Mouse (Mus musculus) lung, postnatal 0 days (tissue): Measurements from ENCODE around the gene Cnot8. TPM values are rescaled to one million over a fixed set of nuclear protein-coding genes. Genes with fewer than 3 reads are reported as not detected.

Experiments
- ATAC-seq: fragments of 200-750 bp; cut with Nextera tagmentation; 2 replicates; pipeline ENCODE4 v1.8.0; 2017; ENCODE audit warnings: moderate library complexity
- DNase-seq: peaks from one replicate; pipeline ENCODE4 v3.0.0-alpha.2; 2016; ENCODE audit warnings: low spot score
- H3K27ac ChIP-seq: fragments of 300-500 bp; sonication (generic); 2 replicates; pipeline ENCODE4 v1.5.1; 2014; ENCODE audit warnings: antibody characterized with exemption, mild to moderate bottlenecking, low read length, mixed read lengths
- H3K27me3 ChIP-seq: fragments of 300-500 bp; sonication (generic); replicated peaks from 2 replicates; pipeline ENCODE4 v1.6.1; 2014; ENCODE audit warnings: low read length, mixed read lengths; ENCODE audit not compliant: insufficient read depth
- H3K36me3 ChIP-seq: fragments of 300-500 bp; sonication (generic); 2 replicates; pipeline ENCODE4 v1.6.1; 2014; ENCODE audit warnings: low read length, mixed read lengths; ENCODE audit not compliant: insufficient read depth
- H3K4me1 ChIP-seq: fragments of 300-500 bp; sonication (generic); 2 replicates; pipeline ENCODE4 v1.6.1; 2014; ENCODE audit warnings: antibody characterized with exemption, low read depth, low read length, mixed read lengths; ENCODE audit not compliant: insufficient read depth
- H3K4me2 ChIP-seq: fragments of 300-500 bp; sonication (generic); replicated peaks from 2 replicates; pipeline ENCODE4 v1.6.1; 2014; ENCODE audit warnings: low read depth, mild to moderate bottlenecking, low read length, moderate library complexity, mixed read lengths
- H3K4me3 ChIP-seq: fragments of 300-500 bp; sonication (generic); 2 replicates; pipeline ENCODE4 v1.5.1; 2014; ENCODE audit warnings: low read depth, low read length
- H3K9ac ChIP-seq: fragments of 300-500 bp; sonication (generic); replicated peaks from 2 replicates; pipeline ENCODE4 v1.6.1; 2014; ENCODE audit warnings: low read depth, mild to moderate bottlenecking
- H3K9me3 ChIP-seq: fragments of 300-500 bp; sonication (generic); 2 replicates; pipeline ENCODE4 v1.6.1; 2016; ENCODE audit warnings: low read length, mixed read lengths
- CTCF ChIP-seq: IDR thresholded peaks from 2 replicates; pipeline ENCODE4 v1.5.1; 2016; ENCODE audit warnings: antibody characterized with exemption, mild to moderate bottlenecking
- EP300 ChIP-seq: IDR thresholded peaks from 2 replicates; pipeline ENCODE4 v1.6.1; 2016; ENCODE audit warnings: antibody characterized with exemption, mild to moderate bottlenecking, control low read depth
- WGBS: fragments of 180-500 bp; shearing (Covaris S2); extraction: QIAGEN DNeasy Blood & Tissue Kit; methylation state at CpG from one replicate; pipeline ENCODE4 v1.1.7; 2014; 5-methylcytosine and 5-hydroxymethylcytosine counted together
- polyA plus RNA-seq: library from polyadenylated mRNA; unstranded; fragments of >200 nt; fragmentation: Nextera tagmentation; extraction: Ambion mirVana; gene quantifications from 2 replicates; pipeline ENCODE4 v1.2.1, GENCODE M21; 2015

Gene Cnot8
- polyA plus RNA-seq, 1 experiment from 2014 or later, result 71.8 TPM

DNA sequence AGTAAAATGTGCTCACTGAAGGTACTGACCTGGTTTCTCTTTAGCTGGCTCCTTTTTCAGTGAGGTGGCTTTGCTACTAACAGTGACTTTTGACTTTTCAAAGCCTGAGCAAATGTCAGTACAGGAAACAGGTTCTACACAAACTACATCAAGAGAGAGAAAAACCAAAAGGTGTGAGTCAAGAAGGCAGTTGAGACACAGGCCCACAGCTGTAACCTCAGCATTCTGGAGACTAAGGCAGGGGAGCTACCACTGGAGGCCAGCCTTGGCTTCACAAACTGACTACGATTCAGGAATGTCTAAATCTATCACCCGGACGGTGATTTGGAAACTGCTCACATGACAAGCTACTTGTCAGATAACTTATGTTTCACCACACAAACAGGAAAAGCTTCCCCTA, 35.5 kb downstream of the Cnot8 start:
- ATAC-seq, result no peak
- Histone ChIP-seq H3K27ac (no peak overlapping the region), H3K4me3 (no peak overlapping the region), H3K9ac (no peak overlapping the region), H3K4me2 (no peak overlapping the region), H3K4me1 (no peaks in the 10 kb centered on the region), H3K27me3 (no peaks in the 10 kb centered on the region), H3K36me3 (peaks cover 23% of the 10 kb centered on the region), H3K9me3 (no peaks in the 10 kb centered on the region)
- 76% methylated on average over 3 of the region's 3 CpGs for WGBS
- TF ChIP-seq EP300 (no peak), CTCF (no peak)
- DNase-seq, result no peak

DNA sequence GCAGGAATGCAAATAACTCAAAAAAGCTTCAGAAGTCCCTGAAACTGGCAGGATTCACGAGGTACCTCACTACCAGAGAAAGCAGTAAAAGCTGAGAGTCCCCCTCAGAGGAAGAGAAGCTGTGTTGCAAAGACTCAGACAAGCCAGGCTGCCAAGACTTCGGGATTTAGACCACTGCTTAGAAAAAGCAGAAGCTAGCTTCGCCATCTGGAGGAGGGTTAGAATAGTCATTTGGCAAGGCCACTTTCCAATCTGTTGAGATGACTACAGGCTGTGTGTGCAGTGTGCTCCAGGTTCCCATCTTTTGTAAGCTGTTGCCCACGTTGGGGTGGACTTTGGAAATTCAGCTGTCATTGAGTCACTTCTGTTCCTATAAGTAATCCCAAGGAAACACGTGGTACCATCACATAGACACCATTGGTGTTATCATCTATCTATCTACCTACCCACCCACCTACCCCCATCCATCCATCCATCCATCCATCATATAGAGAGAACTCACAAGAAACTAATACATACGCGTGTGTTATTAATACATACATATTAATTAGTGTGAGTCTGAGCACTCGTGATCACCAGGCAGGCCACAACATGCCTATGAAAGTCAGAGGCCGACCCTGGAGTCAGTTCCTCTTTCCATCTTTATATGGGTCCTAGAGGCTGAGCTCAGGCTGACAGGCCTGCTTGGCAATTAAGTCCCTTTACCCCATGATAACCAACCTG, 39.9 kb downstream of the Cnot8 start:
- H3K27me3 ChIP-seq, result no peaks in the 10 kb centered on the region
- WGBS, result 86% methylated on average over 9 of the region's 9 CpGs
- no peak overlapping the region for H3K27ac ChIP-seq
- no peak overlapping the region for H3K9ac ChIP-seq
- TF ChIP-seq CTCF (no peak), EP300 (no peak)
- peaks cover 17% of the 10 kb centered on the region; the same call in 1 of the 2 replicates for H3K36me3 ChIP-seq
- no peaks in the 10 kb centered on the region for H3K4me1 ChIP-seq
- no peak overlapping the region for H3K4me2 ChIP-seq
- H3K9me3 ChIP-seq, result no peaks in the 10 kb centered on the region
- DNase-seq (no peak), ATAC-seq (no peak)
- H3K4me3 ChIP-seq, result no peak overlapping the region

DNA sequence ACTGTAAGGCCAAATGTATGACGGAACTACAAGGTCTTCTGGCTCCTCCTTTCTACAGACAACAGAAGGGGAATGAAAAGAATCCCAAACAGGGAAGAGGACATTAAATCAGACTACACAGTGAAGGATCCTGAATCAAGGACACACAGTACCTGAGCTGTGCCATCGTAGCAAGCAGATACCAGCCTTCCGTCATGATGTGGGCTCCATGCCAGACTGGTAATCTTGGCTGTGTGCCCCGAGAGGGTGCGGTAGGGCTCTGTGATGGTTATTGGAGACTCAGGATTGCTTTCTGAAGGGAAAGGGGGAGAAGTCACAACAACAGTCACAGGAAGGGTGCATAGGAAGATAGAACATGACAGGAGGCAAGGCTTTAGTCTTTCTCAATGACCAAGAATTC, 42.3 kb downstream of the Cnot8 start:
- 63% methylated on average over 5 of the region's 5 CpGs for WGBS
- no peak for DNase-seq
- no peaks in the 10 kb centered on the region for H3K27me3 ChIP-seq

DNA sequence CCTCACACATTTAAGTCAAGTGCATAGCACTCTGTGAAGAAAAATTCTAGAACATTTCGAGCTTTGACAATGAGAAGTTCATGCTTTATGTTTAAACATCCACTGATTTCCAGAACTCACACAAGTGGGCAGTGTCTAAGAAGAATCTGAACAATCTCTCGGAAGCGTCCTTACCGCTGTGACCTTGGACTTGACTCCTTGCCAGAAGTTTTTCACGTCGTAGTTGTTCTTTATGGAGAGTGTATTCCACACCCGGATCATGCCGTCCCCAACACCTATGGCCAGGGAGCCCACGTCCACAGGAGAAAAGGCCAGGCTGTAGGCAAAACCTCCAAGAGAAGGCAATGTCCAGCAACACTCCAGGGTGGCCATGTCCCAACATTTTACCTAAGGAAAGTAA, 51.5 kb downstream of the Cnot8 start:
- Histone ChIP-seq H3K9ac (no peak overlapping the region), H3K9me3 (no peaks in the 10 kb centered on the region), H3K4me2 (no peak overlapping the region), H3K27ac (no peak overlapping the region), H3K27me3 (no peaks in the 10 kb centered on the region), H3K4me3 (no peak overlapping the region), H3K36me3 (peaks cover 18% of the 10 kb centered on the region), H3K4me1 (no peaks in the 10 kb centered on the region)
- WGBS, result 78% methylated on average over 9 of the region's 9 CpGs
- DNase-seq, result no peak
- TF ChIP-seq CTCF, result no peak
- no peak for TF ChIP-seq EP300
- peak; percentile 52 for ATAC-seq

More for the DNA sequence above, 42.3 kb downstream of the Cnot8 start:
- Histone ChIP-seq H3K4me1 (no peaks in the 10 kb centered on the region), H3K4me2 (no peak overlapping the region), H3K9ac (no peak overlapping the region), H3K36me3 (peaks cover 15% of the 10 kb centered on the region), H3K9me3 (no peaks in the 10 kb centered on the region), H3K4me3 (no peak overlapping the region), H3K27ac (no peak overlapping the region)
- TF ChIP-seq CTCF (no peak), EP300 (no peak)
- ATAC-seq, result no peak

DNA sequence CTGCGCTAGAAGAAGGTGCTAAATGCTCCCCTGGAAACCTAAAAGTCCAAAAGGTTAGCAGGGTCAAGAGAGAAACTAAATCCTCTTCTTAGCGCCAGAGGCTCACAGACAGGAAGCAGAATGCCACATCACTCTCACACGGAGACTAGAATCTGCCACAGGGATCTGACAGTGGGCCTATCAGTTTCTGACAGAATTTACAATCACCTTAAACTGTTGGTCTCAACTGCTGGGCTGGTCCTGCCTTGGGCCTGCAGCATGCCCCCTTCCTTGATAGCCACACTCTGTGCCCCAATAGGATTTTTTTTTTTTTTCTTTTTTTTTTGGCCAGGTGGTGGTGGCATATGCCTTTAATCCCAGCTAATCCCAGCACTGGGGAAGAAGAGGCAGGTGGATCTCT, 52.9 kb downstream of the Cnot8 start:
- no peak overlapping the region for H3K27ac ChIP-seq
- H3K4me3 ChIP-seq, result no peak overlapping the region
- H3K4me2 ChIP-seq, result no peak overlapping the region
- TF ChIP-seq EP300 (no peak), CTCF (no peak)
- DNase-seq (no peak), ATAC-seq (no peak)
- H3K27me3 ChIP-seq, result no peaks in the 10 kb centered on the region
- WGBS, result 76% methylated on average over 3 of the region's 3 CpGs
- H3K4me1 ChIP-seq, result no peaks in the 10 kb centered on the region
- H3K9ac ChIP-seq, result no peak overlapping the region
- peaks cover 18% of the 10 kb centered on the region for H3K36me3 ChIP-seq
- H3K9me3 ChIP-seq, result no peaks in the 10 kb centered on the region

GRCm38 (mm10) chr11:58165072-58165471, 61.1 kb downstream of the Cnot8 start:
- Histone ChIP-seq H3K27me3 (no peaks in the 10 kb centered on the region), H3K36me3 (peaks cover 13% of the 10 kb centered on the region; the same call in 1 of the 2 replicates), H3K27ac (no peak overlapping the region), H3K9ac (no peak overlapping the region), H3K9me3 (no peaks in the 10 kb centered on the region), H3K4me3 (no peak overlapping the region), H3K4me1 (no peaks in the 10 kb centered on the region), H3K4me2 (no peak overlapping the region)
- no peak for ATAC-seq
- WGBS, result 94% methylated on average over 2 of the region's 2 CpGs
- DNase-seq, result no peak
- TF ChIP-seq EP300 (no peak), CTCF (peak; percentile 45)
